Mouse (Mus musculus): ENCODE data around the gene Hist1h2af. TPM values are rescaled to one million over a fixed set of nuclear protein-coding genes. Genes with fewer than 3 reads are reported as not detected.

The Hist1h2af gene
- polyA plus RNA-seq (2017; shearing (Covaris generic)) = not detected

DNA sequence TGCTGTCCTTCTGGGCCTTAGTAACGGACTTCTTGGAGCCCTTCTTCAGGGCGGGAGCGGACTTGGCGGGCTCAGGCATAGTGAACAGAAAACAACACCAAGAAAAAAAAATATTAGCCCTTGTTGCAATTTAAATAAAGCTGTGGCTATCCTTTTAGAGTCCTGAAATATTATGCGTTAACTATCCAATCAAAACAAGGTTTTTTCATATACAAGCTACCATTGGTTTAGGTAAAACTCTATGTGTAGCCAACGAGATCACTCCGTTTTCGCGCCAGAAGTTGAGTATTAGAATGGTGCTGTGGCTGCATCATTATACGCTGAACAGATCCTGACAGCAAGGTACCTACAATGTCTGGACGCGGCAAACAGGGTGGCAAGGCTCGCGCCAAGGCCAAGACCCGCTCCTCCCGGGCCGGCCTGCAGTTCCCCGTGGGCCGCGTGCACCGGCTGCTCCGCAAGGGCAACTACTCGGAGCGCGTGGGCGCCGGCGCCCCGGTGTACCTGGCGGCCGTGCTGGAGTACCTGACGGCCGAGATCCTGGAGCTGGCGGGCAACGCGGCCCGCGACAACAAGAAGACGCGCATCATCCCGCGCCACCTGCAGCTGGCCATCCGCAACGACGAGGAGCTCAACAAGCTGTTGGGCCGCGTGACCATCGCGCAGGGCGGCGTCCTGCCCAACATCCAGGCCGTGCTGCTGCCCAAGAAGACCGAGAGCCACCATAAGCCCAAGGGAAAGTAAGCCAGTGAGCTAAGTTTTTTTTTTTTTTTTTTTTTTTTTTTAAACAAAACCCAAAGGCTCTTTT, at the start of gene Hist1h2af:
Gene Hist1h2af (plus strand): TSS at position 347 of the 808 bp plus-strand sequence.

DNA sequence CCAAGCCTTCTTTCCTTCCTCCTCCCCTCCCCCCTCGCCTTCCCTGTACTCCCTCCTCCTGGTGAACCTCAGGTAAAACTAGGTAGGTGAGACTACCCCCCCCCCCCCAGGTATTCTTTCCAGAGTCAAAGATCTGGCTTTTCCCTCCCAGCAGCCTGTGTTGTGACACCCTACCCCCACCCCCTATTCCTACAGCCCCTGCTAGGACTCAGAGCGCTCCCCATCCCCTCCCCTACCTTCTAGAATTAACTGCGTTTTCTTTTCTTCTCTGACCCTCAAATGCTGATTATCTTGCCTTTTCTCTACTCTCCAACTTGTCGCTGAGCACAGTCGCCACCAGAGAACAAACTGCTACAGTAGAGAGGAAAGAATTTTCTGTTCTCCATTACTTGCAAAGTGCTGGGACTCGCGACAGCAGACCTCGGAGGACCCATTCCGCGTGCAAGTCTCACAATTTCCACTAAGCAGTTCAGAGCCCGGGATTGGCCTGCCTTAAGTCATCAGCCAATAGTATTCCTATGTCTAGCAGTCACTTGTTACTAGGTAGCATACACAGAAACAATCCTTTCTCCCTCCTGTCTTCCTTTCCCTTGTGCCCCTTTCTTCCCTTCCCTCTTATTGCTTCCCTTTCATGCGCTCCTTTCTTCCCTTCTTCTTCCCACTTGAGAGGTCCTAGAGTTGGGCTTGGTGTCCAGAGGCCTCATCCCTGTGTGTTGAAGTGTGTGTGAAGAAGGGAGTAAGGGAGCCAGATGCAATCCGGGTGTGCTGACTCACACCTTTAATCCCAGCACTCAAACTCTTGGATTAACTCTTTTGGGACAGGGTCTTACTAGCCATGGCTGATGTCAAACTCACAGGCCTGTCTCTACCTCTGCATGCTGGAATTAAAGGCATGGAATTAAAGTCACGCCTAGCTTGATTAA, 45.0 kb upstream of the Hist1h2af start, which contains the start of gene Btn2a2:
Gene Btn2a2 (minus strand): TSS at position 458 of the 923 bp plus-strand sequence.

DNA sequence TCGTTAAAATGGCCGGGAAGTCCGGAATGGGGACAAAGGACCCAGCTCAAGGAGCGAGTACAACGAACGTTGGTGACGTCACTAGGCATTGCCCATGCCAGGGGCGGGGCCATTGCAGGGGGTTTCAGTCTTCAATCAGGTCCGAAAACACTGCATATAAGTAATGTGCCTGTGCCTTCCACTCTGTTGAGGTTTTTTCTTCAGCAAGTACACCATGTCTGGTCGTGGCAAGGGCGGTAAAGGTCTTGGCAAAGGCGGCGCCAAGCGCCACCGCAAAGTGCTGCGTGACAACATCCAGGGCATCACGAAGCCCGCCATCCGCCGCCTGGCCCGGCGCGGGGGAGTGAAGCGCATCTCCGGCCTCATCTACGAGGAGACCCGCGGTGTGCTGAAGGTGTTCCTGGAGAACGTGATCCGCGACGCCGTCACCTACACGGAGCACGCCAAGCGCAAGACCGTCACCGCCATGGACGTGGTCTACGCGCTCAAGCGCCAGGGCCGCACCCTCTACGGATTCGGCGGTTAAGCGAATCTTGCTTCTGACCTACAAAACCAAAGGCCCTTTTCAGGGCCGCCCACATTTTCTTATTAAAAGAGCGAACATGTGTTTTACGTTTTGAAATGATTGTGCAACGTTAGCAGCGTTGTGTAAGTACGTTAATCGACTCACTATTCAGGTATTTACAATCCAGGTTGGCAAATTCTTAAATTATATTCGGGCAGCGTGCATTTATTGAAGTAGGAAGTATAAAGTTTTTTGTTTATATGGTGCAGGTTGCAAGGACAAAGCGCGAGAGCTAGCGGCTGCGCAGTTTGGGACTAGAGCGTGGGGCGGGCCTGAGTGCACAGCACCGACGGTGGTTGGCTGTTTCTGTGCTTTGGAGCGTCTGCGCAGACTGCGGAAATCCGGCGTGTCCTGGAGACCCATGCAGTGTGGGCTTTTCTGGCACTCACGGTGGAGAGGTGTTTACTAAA, 2.5 kb upstream of the Hist1h2af start, which contains the start of gene Hist1h4h:
Gene Hist1h4h (plus strand): TSS at position 150 of the 975 bp plus-strand sequence.

DNA sequence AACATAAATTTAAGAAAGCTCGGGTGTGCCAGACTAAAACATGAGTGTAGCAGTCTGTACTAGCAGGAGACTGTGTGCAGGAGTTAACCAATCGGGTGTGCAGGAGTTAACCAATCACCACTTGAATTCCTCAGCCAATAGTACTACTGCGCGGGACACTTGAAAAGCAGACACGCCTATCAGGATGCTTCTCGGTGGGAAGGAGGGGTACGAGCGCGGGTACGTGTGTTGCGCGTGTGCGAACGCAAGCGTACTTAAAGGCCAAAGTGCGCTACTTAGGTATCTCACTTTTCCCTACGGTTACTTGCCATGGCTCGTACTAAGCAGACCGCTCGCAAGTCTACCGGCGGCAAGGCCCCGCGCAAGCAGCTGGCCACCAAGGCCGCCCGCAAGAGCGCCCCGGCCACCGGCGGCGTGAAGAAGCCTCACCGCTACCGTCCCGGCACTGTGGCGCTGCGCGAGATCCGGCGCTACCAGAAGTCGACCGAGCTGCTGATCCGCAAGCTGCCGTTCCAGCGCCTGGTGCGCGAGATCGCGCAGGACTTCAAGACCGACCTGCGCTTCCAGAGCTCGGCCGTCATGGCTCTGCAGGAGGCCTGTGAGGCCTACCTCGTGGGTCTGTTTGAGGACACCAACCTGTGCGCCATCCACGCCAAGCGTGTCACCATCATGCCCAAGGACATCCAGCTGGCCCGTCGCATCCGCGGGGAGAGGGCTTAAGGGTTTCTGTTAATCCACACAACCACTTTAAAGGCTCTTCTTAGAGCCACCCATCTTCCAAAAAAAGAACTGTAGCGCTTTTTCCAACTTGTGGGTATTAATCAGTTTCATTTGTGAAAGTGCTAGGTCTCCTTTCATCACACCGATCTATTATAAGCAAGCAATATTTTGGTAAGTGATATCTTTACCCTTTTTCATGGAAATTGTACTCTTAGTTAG, 1.7 kb downstream of the Hist1h2af start, which contains the start of gene Hist1h3g:
Gene Hist1h3g (plus strand): TSS at position 286 of the 939 bp plus-strand sequence.

DNA sequence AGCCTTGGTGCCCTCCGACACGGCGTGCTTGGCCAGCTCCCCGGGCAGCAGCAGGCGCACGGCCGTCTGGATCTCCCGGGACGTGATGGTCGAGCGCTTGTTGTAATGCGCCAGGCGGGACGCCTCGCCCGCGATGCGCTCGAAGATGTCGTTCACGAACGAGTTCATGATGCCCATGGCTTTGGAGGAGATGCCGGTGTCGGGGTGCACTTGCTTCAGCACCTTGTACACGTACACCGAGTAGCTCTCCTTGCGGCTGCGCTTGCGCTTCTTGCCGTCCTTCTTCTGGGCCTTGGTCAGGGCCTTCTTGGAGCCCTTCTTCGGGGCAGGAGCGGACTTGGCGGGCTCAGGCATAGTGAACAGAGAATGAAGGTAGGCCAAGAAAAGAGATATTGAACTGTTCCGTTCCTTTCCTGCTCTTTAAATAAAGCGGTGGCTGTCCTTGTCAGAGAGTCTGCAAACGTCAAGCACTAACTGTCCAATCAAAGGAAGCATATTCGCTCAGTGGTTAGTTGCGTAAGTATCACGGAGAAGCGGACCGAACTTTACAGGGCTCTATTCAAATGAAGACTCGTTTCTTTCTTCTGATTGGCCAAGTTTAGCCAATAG, 9.4 kb downstream of the Hist1h2af start, which contains the start of gene Hist1h2bh:
Gene Hist1h2bh (minus strand): TSS at position 394 of the 609 bp plus-strand sequence.

DNA sequence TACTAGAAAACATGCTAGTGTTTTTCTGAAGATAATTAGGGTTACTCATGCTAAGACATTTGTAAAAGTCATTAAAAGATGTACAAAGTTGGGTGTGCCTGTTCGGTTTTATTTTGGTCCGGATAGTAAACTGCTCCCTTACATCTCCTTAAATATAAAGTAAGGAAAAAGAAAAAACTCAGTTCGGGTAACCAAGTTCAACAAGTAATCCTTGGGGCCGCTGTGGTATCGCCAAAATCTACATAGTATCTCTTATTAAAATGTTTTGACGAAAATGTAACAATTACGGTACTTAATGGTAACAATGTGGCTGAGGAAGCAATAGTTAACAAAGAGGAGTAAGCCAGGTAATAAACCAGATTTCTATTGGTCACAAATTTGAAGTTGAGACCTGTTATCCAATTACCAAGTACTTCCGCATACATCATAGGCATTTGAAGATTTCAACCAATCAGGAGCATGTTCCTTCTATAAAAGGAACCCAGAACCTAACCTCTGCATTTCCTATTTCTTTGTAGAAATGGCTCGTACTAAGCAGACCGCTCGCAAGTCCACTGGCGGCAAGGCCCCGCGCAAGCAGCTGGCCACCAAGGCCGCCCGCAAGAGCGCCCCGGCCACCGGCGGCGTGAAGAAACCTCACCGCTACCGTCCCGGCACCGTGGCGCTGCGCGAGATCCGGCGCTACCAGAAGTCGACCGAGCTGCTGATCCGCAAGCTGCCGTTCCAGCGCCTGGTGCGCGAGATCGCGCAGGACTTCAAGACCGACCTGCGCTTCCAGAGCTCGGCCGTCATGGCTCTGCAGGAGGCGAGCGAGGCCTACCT, 10.5 kb downstream of the Hist1h2af start, which contains the start of gene Hist1h3f:
Gene Hist1h3f (plus strand): TSS at position 88 of the 822 bp plus-strand sequence.

DNA sequence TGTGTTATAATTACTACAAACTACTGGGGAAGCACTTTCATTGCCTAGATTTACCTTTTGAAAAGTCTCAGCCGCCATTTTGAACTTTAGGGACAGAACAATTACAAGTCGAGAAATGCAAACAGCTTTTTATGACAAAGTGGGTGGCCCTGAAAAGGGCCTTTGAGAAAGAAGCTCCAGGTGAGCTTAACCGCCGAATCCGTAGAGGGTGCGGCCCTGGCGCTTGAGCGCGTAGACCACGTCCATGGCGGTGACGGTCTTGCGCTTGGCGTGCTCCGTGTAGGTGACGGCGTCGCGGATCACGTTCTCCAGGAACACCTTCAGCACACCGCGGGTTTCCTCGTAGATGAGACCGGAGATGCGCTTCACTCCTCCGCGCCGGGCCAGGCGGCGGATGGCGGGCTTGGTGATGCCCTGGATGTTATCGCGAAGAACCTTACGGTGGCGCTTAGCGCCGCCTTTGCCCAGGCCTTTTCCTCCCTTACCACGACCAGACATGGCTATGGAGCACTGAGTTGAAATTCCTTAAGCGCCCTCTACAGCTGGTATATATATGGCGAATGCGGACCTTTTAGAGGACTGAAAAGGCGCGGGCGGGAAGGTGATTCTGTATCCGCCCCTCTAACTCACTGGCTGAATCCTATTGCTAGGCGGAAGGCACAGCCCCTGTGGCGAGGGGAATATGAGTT, 17.6 kb downstream of the Hist1h2af start, which contains the start of gene Hist1h4f:
Gene Hist1h4f (minus strand): TSS at position 503 of the 689 bp plus-strand sequence.

DNA sequence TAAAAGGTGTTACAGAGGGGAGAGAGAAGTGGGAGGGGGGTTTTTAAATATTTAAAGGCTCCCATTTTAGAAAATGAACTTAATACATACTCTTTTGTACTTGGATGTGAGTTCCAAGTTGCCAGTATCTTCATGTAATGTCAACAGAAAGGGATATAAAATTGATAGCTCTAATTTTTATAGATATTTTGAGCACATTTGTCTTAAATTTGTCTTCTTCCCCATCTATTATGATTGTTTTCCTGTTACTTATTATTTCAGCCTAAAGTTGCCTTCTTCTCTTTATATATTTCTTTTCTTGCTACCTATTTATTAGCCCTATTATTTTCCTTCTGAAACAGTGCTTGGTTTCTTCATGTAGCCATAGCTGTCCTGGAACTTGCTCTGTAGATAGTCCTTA, 19.3 kb downstream of the Hist1h2af start, which contains the start of gene Hist1h1d:
Gene Hist1h1d (plus strand): TSS at position 301 of the 400 bp plus-strand sequence.

DNA sequence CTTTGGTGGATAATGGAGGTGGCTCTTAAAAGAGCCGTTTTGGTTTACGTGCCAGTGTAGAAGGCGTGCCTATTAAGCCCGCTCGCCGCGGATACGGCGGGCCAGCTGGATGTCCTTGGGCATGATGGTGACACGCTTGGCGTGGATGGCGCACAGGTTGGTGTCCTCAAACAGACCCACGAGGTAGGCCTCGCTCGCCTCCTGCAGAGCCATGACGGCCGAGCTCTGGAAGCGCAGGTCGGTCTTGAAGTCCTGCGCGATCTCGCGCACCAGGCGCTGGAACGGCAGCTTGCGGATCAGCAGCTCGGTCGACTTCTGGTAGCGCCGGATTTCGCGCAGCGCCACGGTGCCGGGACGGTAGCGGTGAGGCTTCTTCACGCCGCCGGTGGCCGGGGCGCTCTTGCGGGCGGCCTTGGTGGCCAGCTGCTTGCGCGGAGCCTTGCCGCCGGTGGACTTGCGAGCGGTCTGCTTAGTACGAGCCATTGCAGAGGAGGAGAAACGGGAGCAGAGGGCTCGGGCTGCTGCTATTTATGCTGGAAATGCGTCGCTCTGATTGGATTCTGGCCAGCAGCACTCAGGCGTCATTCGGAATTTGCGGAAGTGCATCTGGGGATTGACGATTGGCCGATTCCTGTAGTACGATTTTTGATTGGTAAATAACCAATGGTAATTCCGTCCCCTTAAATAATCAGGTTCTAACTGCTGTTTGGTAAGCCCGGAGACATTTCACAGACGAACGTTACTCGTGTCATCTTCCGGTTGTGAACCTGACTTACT, 28.4 kb downstream of the Hist1h2af start, which contains the start of gene Hist1h3e:
Gene Hist1h3e (minus strand): TSS at position 487 of the 777 bp plus-strand sequence.

DNA sequence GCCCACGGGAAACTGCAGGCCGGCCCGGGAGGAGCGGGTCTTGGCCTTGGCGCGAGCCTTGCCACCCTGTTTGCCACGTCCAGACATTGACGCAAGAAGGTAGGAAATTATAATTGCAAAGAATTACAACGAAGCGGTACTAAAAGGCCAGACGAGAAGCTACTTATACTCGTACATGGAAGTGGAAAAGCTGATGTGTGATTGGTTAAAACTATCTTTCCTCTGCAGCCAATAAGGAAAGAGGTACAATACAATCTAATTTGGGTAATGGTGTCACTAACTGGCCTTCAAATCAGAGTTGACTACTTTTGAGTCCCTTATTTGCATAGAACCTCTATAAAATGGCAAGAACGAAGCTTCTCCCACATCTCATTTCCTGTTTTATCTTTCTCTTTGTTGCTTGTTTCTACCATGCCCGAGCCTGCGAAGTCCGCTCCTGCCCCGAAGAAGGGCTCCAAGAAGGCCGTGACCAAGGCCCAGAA, 37.4 kb downstream of the Hist1h2af start, which contains the start of the genes Hist1h2ae and Hist1h2bg:
Gene Hist1h2ae (minus strand): TSS at position 199 of the 482 bp plus-strand sequence.
Gene Hist1h2bg (plus strand): TSS at position 375 of the 482 bp plus-strand sequence.

DNA sequence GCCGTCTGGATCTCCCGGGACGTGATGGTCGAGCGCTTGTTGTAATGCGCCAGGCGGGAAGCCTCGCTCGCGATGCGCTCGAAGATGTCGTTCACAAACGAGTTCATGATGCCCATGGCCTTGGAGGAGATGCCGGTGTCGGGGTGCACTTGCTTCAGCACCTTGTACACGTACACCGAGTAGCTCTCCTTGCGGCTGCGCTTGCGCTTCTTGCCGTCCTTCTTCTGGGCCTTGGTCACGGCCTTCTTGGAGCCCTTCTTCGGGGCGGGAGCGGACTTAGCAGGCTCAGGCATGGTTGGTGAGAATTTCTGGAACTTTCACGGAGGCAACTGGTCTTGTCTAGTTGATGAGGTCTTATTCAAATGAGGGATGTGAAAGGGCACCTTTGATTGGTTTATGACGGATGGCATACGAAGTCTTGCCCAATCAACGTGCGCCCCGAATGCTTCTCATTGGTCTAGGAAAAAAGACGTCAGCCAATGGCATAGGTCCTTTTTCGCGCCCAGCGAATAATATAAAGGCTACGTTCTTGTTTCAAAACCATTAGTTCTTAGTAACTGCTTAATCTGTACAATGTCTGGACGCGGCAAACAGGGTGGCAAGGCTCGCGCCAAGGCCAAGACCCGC, 40.3 kb downstream of the Hist1h2af start, which contains the start of the genes Hist1h2bf and Hist1h2ad:
Gene Hist1h2bf (minus strand): TSS at position 299 of the 627 bp plus-strand sequence.
Gene Hist1h2ad (plus strand): TSS at position 484 of the 627 bp plus-strand sequence.

DNA sequence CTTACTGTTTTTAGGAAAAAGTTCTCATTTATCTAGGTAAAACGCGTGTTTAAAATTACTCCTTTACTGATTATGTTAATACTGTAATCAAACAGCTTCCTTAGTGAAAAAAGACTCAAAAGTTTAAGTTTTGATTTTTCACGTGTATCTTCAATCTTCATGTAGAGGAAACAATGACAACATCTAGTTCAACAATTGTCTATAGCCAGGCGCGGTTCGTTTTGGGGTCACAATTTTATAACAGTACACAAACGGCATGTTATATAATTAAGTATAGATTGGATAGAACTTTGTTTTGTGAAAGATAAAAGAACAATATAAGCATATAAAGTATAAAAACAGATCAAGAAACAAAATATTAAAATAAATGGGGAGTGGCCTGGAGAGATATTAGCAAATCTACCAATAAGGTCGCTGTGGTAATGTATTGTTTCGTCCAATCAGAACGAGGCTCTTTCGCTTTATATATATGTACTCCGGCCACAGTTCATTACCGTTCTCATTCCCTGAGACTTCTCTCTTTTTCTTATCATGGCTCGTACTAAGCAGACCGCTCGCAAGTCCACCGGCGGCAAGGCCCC, 41.7 kb downstream of the Hist1h2af start, which contains the start of gene Hist1h3d:
Gene Hist1h3d (plus strand): TSS at position 493 of the 581 bp plus-strand sequence.

DNA sequence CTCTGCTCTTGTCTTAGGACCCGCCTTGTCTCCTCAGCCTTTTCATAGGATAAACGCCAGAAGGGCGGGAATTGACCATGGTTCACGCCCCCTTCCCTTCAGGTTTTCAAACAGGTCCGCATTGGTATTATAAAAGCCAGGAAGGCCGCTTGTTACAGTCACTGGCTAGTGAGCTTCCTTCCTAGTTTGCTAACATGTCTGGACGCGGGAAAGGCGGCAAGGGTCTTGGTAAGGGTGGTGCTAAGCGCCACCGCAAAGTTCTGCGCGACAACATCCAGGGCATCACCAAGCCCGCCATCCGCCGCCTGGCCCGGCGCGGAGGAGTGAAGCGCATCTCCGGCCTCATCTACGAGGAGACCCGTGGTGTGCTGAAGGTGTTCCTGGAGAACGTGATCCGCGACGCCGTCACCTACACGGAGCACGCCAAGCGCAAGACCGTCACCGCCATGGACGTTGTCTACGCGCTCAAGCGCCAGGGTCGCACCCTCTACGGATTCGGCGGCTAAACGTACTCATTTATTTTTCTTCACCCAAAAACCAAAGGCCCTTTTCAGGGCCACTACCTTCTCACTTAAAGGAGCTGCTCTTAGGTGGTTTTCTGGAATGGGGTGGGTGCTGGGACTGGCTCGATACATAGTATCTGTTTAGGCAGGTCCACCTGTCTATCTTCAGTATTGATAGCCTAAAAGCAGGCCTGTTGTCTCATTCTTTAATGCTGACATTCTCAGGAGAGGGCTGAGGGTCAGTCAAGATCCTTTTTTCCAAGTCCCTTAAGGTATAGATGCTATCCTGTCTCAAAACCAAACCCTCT, 47.9 kb downstream of the Hist1h2af start, which contains the start of gene Hist1h4d:
Gene Hist1h4d (plus strand): TSS at position 191 of the 811 bp plus-strand sequence.

